Comparison of ENCODE assay signal across 26 mouse cellular contexts in the genomic region with DNA sequence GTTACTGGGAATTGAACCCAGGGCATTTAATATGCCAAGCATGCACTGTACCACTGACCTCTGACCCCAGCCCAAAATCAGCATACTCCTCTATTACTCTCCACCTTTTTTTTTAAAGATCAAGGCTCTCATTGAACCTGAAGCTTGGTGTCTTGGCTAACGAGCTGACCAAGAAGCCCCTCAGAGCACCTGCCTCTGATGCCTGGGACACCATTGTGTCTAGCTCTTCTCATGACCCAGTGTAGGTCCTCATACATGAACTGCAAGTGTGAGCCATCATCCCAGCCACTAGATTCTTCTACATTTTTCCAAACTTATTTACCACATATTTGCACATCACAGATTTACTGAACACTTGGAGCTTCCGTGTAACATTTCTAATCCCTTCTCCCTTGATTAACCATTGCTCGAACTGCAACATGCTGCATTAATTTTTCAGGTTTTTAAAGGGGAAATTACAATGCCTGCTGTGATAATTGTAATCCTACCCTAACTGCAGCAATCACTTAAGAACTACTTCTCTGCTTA.
A peak's percentile ranks its signal among the peaks of the same experiment; 100 is the strongest.
DNase-seq lines count a peak whose midpoint lies in the region; ATAC-seq and TF ChIP-seq lines count a peak whose summit lies in the region.
"Had no signal": no experiment of that assay in that cellular context is flagged by ENCODE, and none has a peak within 500 bp of the region (broad histone marks: within the 10 kb centered on the region; RNA-seq: fewer than 3 reads in every experiment).

No protein-coding gene starts in this region.

- H3K9ac ChIP-seq in heart, embryonic 15.5 days: no peak overlapping the region
- H3K9ac ChIP-seq in midbrain, embryonic 12.5 days (replicated peaks): no peak overlapping the region
- H3K9ac ChIP-seq: embryonic facial prominence, embryonic 15.5 days; kidney, embryonic 15.5 days; limb, embryonic 12.5 days; liver, embryonic 15.5 days; lung, embryonic 14.5 days had no signal

- WGBS in heart, embryonic 15.5 days: 82% methylated on average over 3 of the region's 3 CpGs
- WGBS in midbrain, embryonic 12.5 days: 57% methylated on average over 3 of the region's 3 CpGs
- WGBS in midbrain, embryonic 10.5 days: 86% methylated on average over 3 of the region's 3 CpGs

- no peak overlapping the region for H3K4me2 ChIP-seq in heart, embryonic 15.5 days
- no peak overlapping the region for H3K4me2 ChIP-seq in midbrain, embryonic 12.5 days (replicated peaks)
- H3K4me2 ChIP-seq: embryonic facial prominence, embryonic 15.5 days; heart, embryonic 11.5 days; kidney, embryonic 15.5 days; limb, embryonic 12.5 days; liver, embryonic 15.5 days; lung, embryonic 14.5 days had no signal

- H3K4me3 ChIP-seq in heart, embryonic 15.5 days: no peak overlapping the region
- H3K4me3 ChIP-seq in midbrain, embryonic 12.5 days: no peak overlapping the region
- no peak overlapping the region for H3K4me3 ChIP-seq in midbrain, embryonic 10.5 days
- H3K4me3 ChIP-seq: embryonic facial prominence, embryonic 10.5 days; embryonic facial prominence, embryonic 15.5 days; kidney, embryonic 15.5 days; left cerebral cortex, adult 2 months; limb, embryonic 12.5 days; liver, embryonic 15.5 days; myocyte had no signal

- no peaks in the 10 kb centered on the region for H3K27me3 ChIP-seq in heart, embryonic 15.5 days
- H3K27me3 ChIP-seq in midbrain, embryonic 12.5 days: no peaks in the 10 kb centered on the region
- no peaks in the 10 kb centered on the region for H3K27me3 ChIP-seq in midbrain, embryonic 10.5 days (ENCODE audit: low read depth, poor library complexity, severe bottlenecking)
- H3K27me3 ChIP-seq in Patski: no peaks in the 10 kb centered on the region
- H3K27me3 ChIP-seq: CH12.LX; embryonic facial prominence, embryonic 15.5 days; kidney, embryonic 15.5 days; limb, embryonic 12.5 days; liver, embryonic 15.5 days had no signal

- no peak for ATAC-seq in heart, embryonic 15.5 days (replicated peaks; ENCODE audit: insufficient number of reproducible peaks, insufficient read depth, low FRiP score, low read depth)
- peak; percentile 51 for ATAC-seq in midbrain, embryonic 12.5 days (ENCODE audit: low FRiP score, low read depth)
- ATAC-seq in Patski: peak; percentile 76

- peak overlapping the region; percentile 1; the same call in 1 of the 2 replicates for H3K27ac ChIP-seq in heart, embryonic 15.5 days
- peak overlapping the region; percentile 35 for H3K27ac ChIP-seq in midbrain, embryonic 12.5 days (replicated peaks)
- H3K27ac ChIP-seq in midbrain, embryonic 10.5 days (replicated peaks): no peak overlapping the region
- H3K27ac ChIP-seq: embryonic facial prominence, embryonic 10.5 days; embryonic facial prominence, embryonic 15.5 days; kidney, embryonic 15.5 days; left cerebral cortex, adult 2 months; limb, embryonic 12.5 days; liver, embryonic 15.5 days had no signal

- no peak for TF ChIP-seq CTCF in Patski (IDR thresholded peaks at IDR 0.05)

- DNase-seq in heart, adult 18-20 months: no peak
- DNase-seq in midbrain, embryonic 10.5 days (ENCODE audit: low spot score): no peak
- DNase-seq in CD4-positive helper T cell, adult 2 months (ENCODE audit: low read depth, low spot score): peak; percentile 9
- no peak for DNase-seq in Patski (ENCODE audit: low read depth, low spot score)
- DNase-seq in urinary bladder, postnatal 25 days (ENCODE audit: low spot score): no peak
- DNase-seq in testis, postnatal 14 days (ENCODE audit: low spot score): no peak
- DNase-seq: adrenal gland, adult 8-10 months; B cell, adult 2 months; cerebellum, adult 8-10 months; gastrocnemius, postnatal 10 days; kidney, adult 18-20 months; kidney, postnatal 25 days; lung, postnatal 14 days; right cerebral cortex, postnatal 4 days had no signal

- H3K36me3 ChIP-seq in heart, embryonic 15.5 days: no peaks in the 10 kb centered on the region
- H3K36me3 ChIP-seq in midbrain, embryonic 12.5 days: peaks cover 3% of the 10 kb centered on the region; the same call in 1 of the 2 replicates
- peaks cover 5% of the 10 kb centered on the region for H3K36me3 ChIP-seq in midbrain, embryonic 10.5 days
- H3K36me3 ChIP-seq: embryonic facial prominence, embryonic 15.5 days; kidney, embryonic 15.5 days; limb, embryonic 12.5 days had no signal

- H3K4me1 ChIP-seq in heart, embryonic 15.5 days (replicated peaks): peaks cover 13% of the 10 kb centered on the region
- 0 out of 2 replicates have a peak, but pooled peaks cover 6% of the 10 kb centered on the region for H3K4me1 ChIP-seq in midbrain, embryonic 12.5 days
- no peaks in the 10 kb centered on the region for H3K4me1 ChIP-seq in midbrain, embryonic 10.5 days
- H3K4me1 ChIP-seq: embryonic facial prominence, embryonic 10.5 days; embryonic facial prominence, embryonic 15.5 days; kidney, embryonic 15.5 days; limb, embryonic 12.5 days; liver, embryonic 15.5 days had no signal

- H3K9me3 ChIP-seq in heart, embryonic 15.5 days (replicated peaks): no peaks in the 10 kb centered on the region
- no peaks in the 10 kb centered on the region for H3K9me3 ChIP-seq in midbrain, embryonic 12.5 days
- H3K9me3 ChIP-seq in midbrain, embryonic 10.5 days (replicated peaks): no peaks in the 10 kb centered on the region
- H3K9me3 ChIP-seq: embryonic facial prominence, embryonic 10.5 days; embryonic facial prominence, embryonic 15.5 days; kidney, embryonic 15.5 days; limb, embryonic 12.5 days; liver, embryonic 15.5 days had no signal

- CTCF ChIA-PET in Patski (lab: Charles Lee): interaction anchor here (1.1 kb wide), 1 partner anchor 12 kb away, joined by 3 read pairs; no protein-coding TSS in a partner anchor

- POLR2A ChIA-PET in Patski (lab: Charles Lee): no interaction called here

- in situ Hi-C loops in Patski (cut with MboI; ENCODE audit: low pct_unique_long_range_greater_than_20kb): no loop called here
